Mouse (Mus musculus): ENCODE measurements at regions not wholly inside any gene's neighbourhood (a gene's known extent, or its start where the extent isn't known, plus 50 kb on each side); places are given as distances from the start of the nearest gene placed in this dataset.
A peak's percentile ranks its signal among the peaks of the same experiment; 100 is the strongest.

- no peak for DNase-seq (ENCODE audit: low spot score in 2 of 2)
These were observed 113.4 kb upstream of the C1qtnf3 start for GRCm38 (mm10) chr15:10838584-10839288.

GRCm38 (mm10) chr15:10840621-10841034, 111.5 kb upstream of the C1qtnf3 start:
- no peak for DNase-seq (ENCODE audit: low spot score in 2 of 2)

GRCm38 (mm10) chr15:10843060-10843695, 109.0 kb upstream of the C1qtnf3 start:
- DNase-seq (ENCODE audit: low spot score in 2 of 2), result no peak

GRCm38 (mm10) chr15:10846722-10847121, 105.4 kb upstream of the C1qtnf3 start:
- no peak for DNase-seq (ENCODE audit: low spot score in 2 of 2)

- DNase-seq (ENCODE audit: low spot score in 2 of 2), result no peak
These were observed 87.9 kb upstream of the C1qtnf3 start for GRCm38 (mm10) chr15:10864004-10864775.

GRCm38 (mm10) chr15:10865109-10865508, 87.0 kb upstream of the C1qtnf3 start:
- no peak for DNase-seq (ENCODE audit: low spot score in 2 of 2)

GRCm38 (mm10) chr15:10866794-10867193, 85.3 kb upstream of the C1qtnf3 start:
- no peak for DNase-seq (ENCODE audit: low spot score in 2 of 2)

GRCm38 (mm10) chr15:10868115-10868514, 84.0 kb upstream of the C1qtnf3 start:
- DNase-seq (ENCODE audit: low spot score in 2 of 2), result no peak

- no peak for DNase-seq (ENCODE audit: low spot score in 2 of 2)
These were observed 83.2 kb upstream of the C1qtnf3 start for GRCm38 (mm10) chr15:10868716-10869585.

- no peak for DNase-seq (ENCODE audit: low spot score in 2 of 2)
These were observed 82.3 kb upstream of the C1qtnf3 start for GRCm38 (mm10) chr15:10869879-10870278.

- no peak for DNase-seq (ENCODE audit: low spot score in 2 of 2)
These were observed 79.7 kb upstream of the C1qtnf3 start for GRCm38 (mm10) chr15:10872322-10872967.

- peak; percentile 35 to 48 for DNase-seq (ENCODE audit: low spot score in 2 of 2)
These were observed 75.8 kb upstream of the C1qtnf3 start for GRCm38 (mm10) chr15:10876328-10876727.

GRCm38 (mm10) chr15:10881726-10882125, 70.4 kb upstream of the C1qtnf3 start:
- DNase-seq (ENCODE audit: low spot score in 2 of 2), result no peak

- DNase-seq (ENCODE audit: low spot score in 2 of 2), result no peak
These were observed 64.1 kb upstream of the C1qtnf3 start for GRCm38 (mm10) chr15:10887990-10888389.

- DNase-seq (ENCODE audit: low spot score in 2 of 2), result peak; percentile 4 to 9
These were observed 61.8 kb upstream of the C1qtnf3 start for GRCm38 (mm10) chr15:10890220-10890921.

- no peak for DNase-seq (ENCODE audit: low spot score in 2 of 2)
These were observed 53.8 kb upstream of the C1qtnf3 start for GRCm38 (mm10) chr15:10898309-10898708.

GRCm38 (mm10) chr15:10898715-10899486, 53.2 kb upstream of the C1qtnf3 start:
- no peak for DNase-seq (ENCODE audit: low spot score in 2 of 2)

GRCm38 (mm10) chr15:10899904-10900303, 52.2 kb upstream of the C1qtnf3 start:
- no peak for DNase-seq (ENCODE audit: low spot score in 2 of 2)

- DNase-seq (ENCODE audit: low spot score in 2 of 2), result no peak
These were observed 51.1 kb upstream of the C1qtnf3 start for GRCm38 (mm10) chr15:10901075-10901474.

Measured in spleen, postnatal 36 days (tissue).